Mouse (Mus musculus) C2C12 (cell line): ENCODE results near the gene Kcnk5.

Experiments
- CTCF ChIP-seq: IDR thresholded peaks from one replicate; pipeline ENCODE4 v1.5.1; 2011; ENCODE audit not compliant: control insufficient read depth, insufficient read depth, insufficient read length
- MYOG ChIP-seq: IDR thresholded peaks from one replicate; pipeline ENCODE4 v1.6.1; 2011; ENCODE audit not compliant: control insufficient read depth, insufficient read length; ENCODE audit errors: extremely low read depth

DNA sequence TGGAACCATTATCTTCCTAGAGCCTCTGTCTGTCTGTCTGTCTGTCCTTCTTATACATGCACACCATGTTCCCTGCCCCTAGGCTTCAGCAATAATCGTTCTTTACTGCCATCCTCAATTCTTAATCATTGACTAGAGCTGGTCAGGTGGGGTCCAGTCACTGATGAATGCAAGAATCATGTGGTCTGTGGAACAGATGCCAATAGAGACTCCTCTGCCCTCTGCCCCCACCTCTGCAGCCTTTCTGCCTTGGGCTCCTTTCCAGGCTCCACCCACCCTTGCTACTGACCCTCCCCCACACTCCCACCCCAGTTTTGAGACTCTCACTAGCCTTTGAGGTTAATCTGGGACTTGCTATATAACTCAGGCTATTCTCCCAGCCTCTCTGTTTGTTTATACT, 38.2 kb upstream of the Kcnk5 start:
- TF ChIP-seq CTCF = no peak
- no peak for TF ChIP-seq MYOG
